Mouse (Mus musculus): ENCODE measurements around the gene Tgfbr3l.

Gene Tgfbr3l

DNA sequence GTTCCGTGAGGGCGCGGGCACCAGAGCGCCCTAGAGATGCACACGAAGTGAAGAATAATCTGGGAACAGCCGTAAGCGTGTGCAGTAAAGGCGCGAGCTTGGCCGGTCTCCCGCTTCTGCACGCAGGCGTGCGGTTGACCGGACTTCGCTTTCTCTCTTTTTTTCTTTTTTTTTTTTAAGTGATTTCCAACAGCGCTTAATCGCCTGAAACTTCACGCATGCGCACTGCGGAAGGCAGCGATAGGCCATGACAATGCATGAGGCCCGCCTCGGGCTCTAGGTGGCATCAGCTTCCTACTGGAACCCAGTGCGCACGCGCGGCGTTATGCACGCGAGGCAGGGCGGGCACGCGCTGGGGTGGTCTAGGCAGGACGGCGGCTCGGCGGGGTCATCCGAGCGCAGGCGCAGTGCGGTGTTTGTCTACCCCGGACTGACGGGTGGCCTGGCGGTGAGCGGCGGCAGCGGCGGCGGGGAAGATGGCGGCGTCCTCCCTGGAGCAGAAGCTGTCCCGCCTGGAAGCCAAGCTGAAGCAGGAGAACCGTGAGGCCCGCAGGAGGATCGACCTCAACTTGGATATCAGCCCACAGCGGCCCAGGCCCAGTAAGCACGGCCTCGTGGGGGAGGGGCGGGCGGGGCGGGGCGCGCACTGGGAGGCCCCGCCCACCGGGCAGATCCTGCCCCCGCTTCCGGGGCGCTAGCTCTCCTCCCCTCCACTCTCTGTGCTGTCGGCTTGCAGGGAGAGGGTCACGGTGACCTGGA is 9.4 kb upstream of the Tgfbr3l start, which contains the start of the genes Map2k7 and Gm49320:
TSS of gene Map2k7 (plus strand) at position 307 of the 759 bp plus-strand sequence.
TSS of gene Gm49320 (plus strand) at position 432 of the 759 bp plus-strand sequence.
- peak; percentile 100 for DNase-seq

DNA sequence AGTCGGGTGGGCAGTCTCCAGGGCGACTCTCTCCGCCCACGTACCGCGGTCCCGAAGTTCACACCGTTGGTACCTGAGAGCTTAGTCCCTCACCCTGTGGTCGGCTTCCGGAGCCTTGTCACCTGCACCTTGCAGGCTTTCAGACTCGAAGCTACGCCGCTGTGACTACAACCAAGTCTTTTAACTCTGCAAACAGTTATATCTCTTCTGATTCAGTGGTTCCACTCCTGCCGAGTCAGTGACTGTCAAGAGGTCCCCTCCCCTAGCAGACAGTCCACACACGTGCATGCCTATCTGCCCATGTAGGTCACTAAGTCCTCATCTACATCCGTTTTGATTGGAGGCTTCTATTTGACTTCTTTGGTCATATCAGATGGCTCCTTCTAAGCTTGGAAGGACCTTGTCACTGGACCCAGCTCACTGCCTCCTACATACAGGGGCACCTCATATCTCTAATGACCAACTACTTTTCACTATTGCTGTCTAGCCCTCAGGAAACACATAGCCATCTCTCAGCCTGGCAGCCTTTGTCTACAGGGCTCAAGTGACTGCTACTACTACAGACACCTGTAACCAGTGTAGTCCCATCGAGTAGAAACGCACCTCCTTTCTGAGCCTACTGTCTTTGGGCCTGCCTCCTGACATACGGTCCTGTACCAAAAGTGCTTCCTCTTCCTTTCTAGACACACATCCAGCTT is 8.7 kb upstream of the Tgfbr3l start:
- DNase-seq: peak; percentile 92

DNA sequence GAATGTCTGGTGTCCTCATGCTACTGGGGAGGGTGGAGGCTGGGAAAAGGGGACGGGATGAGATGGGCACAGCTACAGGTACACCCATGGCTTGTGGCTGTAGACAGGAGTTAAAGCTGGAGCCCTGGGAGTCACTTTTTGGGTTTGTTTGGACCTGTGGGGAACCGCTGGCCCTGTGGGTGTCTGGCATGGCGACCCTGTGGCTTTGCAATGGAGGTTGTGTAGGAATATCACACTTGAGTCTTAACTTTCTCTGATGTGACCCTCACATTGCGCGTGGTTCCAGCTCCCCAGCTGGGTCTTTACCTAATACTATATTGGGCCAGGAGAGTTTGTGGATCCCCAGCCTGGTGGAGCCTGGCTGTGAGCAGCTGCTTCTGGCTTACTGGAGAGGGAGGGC is 3.0 kb upstream of the Tgfbr3l start:
- peak; percentile 90 for DNase-seq

DNA sequence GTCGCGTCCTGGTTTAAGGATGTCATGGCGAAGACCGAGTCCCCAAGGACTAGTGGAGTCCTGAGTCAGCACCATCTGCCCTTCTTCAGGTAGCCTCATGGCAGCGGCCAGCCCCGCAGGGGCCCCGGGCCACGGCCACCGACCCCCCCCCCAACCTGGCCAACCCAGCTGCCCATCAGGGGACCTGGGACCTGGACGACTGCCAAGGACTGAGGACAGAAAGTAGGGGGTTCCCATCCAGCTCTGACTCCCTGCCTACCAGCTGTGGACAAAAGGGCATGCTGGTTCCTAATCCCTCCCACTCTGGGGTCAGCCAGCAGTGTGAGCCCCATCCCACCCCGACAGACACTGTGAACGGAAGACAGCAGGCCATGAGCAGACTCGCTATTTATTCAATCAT is 2.3 kb upstream of the Tgfbr3l start:
- DNase-seq: peak; percentile 91

DNA sequence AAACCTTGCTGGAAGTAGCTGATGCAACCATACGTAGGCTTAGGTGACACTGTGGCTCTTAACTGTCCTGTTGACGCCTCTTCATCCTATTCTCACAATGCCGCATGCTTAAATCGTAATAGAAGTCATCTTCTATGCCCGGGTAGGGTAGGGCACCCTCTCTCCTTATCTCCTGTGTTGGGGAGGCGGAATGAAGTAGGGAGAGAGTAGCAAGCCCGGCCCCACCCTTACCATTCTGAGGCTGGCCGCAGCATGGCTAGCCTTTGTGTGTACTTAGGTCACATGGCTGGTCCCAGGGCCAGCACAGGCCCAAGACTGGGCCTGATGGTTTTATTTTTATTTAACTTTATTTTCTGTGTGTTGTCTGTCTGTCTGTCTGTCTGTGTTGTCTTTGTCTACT is 773 bp upstream of the Tgfbr3l start:
- DNase-seq: peak; percentile 70

DNA sequence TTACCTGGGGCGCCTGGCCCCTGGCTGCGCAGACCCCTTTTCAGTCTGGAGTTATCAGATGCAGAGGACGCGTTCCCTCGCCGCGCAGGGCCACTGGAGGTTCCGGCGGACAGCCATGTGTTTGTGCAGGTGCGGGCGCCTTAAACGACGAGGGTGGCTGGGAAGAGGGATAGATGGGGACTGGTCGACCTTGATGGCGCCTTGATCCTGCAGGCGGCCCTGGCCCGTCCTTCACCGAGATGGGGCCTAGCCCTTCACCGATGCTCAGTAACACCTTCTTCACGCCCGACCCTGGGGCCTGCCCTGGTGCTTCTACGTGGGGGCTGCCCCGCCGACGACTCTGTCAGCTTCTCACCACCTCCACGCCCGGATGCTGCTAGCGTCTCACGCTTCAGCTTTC is 1.2 kb downstream of the Tgfbr3l start:
- peak; percentile 93 for DNase-seq

DNA sequence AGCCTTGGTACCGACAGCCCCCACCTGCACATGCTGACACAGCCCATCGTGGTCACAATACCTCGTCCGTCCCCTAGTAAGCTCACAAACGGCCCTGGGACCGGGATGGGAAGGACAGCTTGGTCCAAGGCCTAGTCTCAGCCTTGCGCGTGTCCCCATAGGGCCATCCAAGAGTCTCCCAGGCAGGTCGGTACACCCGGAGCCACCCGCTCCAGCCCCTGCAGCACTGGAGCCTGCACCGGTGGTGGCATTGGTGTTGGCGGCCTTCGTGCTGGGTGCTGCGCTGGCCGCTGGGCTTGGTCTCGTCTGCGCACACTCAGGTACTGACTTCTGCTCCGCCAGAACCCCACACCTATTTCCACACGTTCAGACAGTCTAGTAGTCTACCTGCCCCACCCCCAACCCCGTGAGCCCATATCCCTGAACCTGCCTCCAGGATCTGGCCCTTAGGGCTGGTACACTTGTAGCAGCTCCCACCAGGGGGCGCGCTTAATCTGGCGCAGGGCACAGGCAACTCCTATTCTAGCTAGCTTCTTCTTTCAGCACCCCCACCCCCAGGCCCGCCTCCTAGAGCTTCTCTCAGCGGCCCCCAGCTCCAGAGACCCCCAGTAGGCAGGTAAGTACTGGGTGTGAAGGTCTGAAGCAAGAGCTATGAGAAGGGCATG is 2.4 kb downstream of the Tgfbr3l start:
- DNase-seq: peak; percentile 98

DNA sequence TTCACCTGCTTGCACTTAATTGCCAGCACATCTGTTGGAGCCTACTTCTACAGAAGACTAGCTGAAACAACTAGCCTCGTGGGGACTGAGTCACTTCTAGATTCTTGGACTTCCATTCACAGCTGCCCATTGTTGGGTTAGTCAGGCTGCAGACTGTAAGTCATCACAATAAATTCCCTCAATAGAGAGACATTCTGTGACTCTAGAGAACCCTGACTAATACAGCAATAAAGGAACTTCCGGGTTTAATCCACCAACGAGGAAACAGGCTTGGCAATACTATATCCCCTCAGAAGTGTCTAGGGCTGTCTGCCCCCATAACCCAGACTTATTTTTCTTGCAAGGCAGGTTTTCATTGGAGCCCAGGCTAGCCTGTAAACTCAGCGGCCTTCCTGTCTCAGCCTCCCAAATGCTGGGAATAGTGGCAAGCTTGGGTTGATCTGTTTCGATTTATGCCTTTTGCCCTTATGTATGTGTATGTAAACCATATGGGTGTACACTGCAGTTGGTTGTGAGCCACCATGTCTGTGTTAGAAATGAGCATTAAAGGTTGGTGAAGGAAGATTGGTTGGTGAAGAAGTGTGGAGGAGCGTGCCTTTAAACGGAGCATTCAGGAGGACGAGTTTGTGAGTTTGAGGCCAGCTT is 4.2 kb downstream of the Tgfbr3l start:
- peak; percentile 88 for DNase-seq

DNA sequence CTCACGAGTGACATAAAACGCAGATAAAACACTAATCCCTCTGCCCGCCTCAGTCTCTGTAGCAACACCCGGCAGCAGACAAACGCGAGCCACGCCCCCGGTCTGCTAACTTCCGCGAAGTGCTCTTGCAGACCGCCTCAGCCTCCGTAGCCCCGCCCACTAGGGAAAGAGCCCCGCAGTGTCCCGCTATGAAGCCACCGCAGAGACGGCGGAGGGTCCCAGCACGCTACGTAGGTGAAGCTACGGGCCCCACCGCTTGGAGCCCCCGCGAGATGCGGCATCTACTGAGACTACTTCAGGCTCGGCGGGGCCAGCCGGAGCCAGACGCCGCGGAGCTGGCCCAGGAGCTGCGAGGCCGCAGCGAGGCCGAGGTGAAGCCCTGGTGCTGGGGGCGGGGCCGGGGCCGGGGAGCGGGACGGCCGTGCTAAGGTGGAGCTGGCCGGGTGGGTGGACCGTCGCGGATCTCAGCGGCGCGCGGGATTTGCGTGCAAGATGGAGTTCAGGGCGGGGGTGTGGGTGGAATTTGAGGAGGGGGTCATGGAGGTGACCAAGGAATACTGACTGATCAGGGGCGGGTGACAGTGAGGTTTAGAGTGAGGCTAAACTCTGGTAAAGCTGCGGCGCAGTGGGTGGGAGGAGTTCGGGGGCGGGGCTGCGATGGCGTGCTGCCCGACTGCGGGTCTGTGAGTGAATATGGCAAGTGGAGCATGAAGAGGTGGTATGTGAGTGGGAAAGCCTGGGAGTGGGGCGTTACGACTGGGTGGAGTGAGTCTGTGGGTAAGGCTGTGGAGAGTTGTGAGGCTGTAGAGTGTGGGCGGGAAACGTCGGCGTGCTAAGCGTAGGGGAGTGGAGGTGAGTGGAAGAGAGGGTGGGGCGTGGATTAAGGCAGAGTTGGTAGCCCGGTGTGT is 5.2 kb downstream of the Tgfbr3l start, which contains the start of gene Snapc2:
TSS of gene Snapc2 (plus strand) at position 147 of the 908 bp plus-strand sequence.
- DNase-seq: peak; percentile 99

DNA sequence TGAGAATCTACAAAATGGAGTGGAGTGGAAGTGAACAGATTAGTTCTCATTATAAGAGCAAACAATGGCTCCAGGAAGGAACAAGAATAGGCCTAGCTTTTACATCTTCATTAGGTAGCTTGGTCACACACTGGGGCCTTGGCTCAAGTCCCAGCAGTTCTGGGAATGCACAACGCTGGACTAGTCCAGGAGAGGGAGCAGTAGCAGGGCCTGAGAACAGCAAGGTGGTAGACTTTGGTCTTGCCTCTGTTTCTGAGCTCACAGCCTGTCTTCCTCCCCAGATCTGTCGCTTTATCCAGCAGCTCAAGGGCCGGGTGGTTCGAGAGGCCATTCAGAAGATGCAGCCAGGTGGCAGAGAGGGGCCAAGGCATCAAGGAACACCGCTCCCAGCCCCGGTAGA is 6.0 kb downstream of the Tgfbr3l start:
- peak; percentile 89 for DNase-seq

DNA sequence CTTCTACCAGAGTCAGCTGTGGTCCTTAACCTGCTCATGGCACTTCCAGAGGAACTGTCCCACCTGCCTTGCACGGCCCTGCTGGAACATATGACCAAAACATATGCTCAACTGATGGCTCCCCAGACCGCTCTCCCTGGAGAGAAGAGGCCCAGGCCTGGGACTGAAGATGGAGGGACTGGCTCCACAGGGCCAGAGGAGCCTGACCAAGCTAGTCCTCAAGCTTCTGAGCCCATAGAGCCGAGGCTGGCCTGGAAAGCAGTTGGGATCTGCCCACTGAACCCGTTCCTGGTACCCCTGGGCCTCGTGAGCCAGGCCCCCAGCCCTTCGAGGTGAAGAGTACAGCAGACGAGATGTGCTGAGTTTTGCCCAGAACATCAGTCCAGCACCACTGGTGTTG is 7.5 kb downstream of the Tgfbr3l start:
- peak; percentile 90 for DNase-seq

DNA sequence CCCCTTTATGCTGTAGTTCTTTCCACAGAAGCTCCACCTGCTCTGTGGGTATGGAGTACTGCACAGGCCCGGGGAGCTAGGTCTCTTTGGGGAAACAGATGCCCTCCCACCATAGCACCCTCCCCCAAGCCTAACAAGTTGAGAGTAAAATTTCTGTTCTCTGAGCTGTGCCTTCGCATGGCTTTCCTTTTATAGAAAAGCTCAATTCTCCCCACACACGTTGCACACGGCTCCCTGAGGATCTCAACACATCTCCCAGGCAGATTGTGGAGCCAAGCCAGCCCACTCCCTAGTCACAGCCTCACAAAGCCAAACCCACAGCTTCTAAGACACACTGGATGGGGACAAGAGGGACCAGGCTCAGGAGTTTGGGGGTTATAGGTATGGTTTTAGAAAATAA is 8.9 kb downstream of the Tgfbr3l start:
- peak; percentile 81 for DNase-seq

DNA sequence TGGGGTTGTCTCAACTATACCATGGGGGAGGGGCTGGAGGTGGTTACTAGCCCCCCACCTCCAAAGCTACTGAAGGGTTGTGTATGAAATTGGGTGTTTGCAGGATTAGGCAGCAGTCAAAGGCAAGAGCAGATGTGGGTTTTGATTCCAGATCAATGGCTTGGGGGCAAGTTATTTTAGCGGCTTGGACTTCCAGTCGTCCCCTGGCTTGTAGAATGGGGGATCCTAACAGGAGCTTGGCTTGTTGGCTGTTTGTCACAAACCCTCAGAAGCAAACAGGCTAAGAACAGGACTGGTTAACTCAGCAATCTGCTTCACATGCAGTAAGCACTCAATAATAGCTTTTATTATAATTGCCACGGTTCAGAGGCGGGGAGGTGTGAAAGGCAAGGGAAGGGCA is 9.3 kb downstream of the Tgfbr3l start:
- DNase-seq: peak; percentile 74

DNA sequence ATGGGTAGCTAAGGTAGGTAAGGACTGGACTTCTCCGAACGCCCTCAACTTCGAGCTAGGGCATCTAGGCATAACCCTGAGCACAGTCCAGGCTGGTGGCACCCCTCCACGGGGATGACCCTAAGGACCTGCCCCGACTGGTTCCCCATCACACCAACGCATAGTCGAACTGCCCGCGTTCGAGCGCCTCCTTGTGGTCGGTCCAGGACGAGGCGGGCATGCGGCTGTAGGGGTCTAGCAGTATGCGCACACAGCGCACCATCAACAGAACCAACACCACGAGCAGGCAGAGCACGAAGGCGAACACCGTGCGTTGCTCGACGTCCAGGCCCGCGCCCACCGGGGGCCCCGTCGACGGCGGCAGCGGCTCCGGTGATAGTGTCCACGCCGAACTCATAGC is 10.2 kb downstream of the Tgfbr3l start:
- peak; percentile 95 for DNase-seq

DNA sequence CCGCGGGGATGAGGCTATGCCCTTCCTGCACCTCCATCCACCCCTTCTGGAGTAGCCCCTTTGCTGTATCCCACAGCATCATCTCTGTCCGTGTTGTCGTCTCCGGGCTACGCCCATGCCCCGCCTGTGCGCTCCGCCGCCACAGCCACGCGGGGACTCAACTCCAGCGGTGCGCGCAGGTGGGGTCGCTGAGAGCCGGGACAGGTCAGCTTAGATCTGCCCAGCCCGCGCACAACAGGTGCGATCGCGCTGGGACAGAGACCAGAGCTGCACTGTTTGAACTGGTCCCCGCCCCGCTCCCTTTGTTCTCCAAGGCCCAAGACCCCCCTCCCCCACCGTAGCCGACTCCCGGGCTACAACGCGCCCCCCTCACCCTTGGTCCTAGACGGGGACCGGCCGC is 10.7 kb downstream of the Tgfbr3l start:
- peak; percentile 96 for DNase-seq

DNA sequence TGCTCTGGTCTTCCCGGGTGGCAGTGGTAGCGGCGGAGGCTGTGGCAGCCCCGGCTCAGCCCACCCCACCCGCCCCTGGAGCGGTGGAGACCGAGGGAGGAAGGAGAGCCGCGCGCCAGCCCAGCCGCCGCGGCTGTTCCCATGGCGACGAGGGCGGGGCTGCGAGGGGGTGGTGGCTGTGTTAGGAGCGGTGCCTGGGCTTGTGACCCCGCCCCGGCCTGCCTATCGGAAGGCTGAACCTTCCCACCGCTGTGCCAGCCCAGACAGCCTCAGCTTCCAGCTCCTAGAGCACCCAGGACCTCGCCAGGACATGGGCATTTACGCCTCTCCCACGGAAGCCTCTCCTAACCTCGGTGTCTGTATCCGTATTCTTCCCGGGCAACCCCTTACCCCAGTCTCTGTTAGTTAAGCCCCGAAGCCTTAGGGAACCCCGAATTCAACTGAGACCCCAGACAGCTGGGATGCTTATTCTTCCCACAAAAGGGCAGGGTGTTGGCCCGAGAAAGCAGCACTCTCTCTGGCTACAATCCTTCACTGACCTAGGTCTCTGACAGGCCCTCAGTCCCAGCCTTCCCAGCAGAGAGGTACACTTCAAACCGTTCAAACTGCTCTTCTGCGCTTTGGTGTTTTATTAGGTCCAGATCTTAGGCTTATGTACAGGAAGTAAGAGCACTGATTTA is 11.3 kb downstream of the Tgfbr3l start, which contains the start of gene Ctxn1:
TSS of gene Ctxn1 (minus strand) at position 150 of the 680 bp plus-strand sequence.
- DNase-seq: peak; percentile 99

DNA sequence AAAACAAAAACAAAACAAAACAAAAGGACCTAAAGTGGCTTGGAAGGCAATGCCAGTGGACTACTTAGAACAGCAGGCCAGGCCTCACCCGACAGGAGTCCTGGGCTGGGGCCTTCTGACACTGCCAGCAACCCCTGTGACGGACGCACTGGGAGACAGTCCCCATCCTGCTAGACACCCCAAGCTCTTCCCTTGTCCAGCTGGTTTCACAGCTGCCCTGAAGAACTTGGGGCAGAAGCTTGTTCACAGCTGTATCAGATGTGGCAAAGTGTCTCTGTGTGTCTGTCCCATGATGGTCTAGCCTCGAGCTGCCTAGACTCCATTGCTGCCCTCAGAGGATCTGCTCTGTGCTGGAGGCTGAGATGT is 11.8 kb downstream of the Tgfbr3l start:
- DNase-seq: peak; percentile 90

DNA sequence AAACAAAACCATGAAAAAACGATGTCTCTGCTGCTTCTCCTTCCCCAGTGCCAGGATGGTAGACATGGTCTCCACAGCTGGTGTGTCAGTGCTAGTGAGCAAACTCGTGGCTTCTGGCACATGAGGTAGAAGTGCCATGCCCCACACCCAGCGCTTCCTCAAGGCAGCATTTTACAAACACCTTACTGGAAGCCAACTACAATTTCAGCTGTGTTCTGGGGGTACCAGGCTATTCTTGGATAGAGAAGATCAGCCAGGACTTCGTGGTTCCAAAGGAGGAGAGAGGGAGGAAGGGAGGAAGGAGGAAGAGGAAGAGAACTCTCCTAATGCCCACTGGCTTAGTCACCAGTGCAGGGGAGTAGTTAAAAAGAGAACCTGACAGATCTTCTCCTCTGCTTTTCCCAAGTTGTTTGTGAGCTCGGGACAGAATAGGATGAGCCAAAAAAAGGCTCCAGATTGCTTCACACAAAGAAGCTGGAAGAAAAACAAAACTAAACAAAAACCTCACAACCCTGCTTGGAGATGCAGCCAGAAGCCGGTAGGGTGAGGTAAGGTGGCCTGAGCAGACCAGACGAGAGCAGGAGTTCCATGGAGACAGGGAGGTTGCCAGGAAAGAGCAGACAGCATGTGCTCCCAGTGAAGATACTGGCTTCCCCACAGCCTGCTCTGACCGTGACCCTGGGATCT is 15.2 kb downstream of the Tgfbr3l start:
- DNase-seq: no peak

DNA sequence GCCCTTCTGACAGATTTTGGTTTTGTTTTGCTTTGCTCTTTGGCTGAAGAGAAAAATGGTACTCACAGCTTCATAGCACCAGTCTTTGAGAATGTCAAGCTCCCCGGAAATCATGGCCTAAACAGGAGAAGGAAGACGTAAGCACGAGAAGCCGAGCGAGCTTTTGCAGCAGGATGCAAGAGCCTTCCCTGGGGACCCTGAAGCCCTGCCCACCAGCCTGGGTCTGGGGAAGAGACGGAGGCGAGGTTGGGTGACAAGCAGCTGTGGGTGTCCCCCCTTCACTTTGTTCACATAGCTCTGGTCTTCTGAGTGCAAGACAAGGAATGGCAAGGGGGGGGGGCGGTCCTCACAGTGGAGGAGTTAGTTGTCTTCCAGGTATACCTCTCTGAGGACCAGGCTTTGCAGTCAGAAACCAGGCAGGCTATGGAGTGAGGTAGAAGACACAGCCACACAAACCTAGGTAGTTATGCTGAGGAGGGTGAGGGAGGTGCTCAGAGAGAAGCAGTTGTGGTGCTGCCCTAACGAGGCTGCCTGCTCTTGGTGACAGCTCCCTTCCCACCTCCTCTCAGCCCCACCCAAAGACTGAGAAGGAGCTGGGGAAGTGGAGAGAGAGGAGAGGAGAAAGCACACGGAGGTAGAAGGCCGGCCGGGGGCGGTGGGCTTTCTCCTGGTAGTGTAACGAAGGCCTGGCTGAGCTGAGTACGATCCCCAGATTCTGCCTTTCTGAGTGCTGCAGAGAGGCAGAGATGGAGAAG is 17.3 kb downstream of the Tgfbr3l start:
- DNase-seq: peak; percentile 85

DNA sequence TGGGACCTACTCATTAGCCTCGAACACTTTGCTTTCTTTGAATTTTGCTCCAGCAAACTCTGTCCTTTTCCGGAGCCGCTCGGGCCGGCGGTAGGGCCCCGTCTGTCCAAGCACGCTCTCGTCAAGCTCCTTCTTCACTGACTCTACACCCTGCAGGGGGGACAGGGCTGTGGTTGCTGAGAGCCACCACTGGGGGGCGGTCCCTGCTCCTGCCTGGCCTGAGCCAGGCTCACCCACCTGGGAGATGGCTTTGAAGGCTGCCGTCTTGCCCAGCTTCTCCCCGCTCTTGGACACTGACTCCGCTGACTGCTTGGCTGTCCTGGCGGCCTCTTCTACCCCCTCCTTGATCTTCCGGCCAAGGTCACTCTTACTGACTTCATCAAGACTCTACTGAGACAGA is 19.6 kb downstream of the Tgfbr3l start:
- DNase-seq: no peak

Measured in heart, adult 11 months (tissue).